Mouse (Mus musculus): ENCODE data around the gene Gramd4. TPM values are rescaled to one million over a fixed set of nuclear protein-coding genes. Genes with fewer than 3 reads are reported as not detected.
"Not testable (repeated sequence)": the region's sequence is repeated elsewhere in the genome, so short reads cannot be mapped to it uniquely, and the experiment has no call there.

The Gramd4 gene
- total RNA-seq, 4 experiments from 2014 or later, result 24.1 to 30.9 (median 29.9) TPM

- not testable (repeated sequence) for DNase-seq (ENCODE audit: low spot score in 2 of 2)
These were observed 123.8 kb downstream of the Gramd4 start for GRCm38 (mm10) chr15:86181321-86181720.

GRCm38 (mm10) chr15:86181941-86182439, 124.5 kb downstream of the Gramd4 start:
- DNase-seq (ENCODE audit: low spot score in 2 of 2), result no peak

DNA sequence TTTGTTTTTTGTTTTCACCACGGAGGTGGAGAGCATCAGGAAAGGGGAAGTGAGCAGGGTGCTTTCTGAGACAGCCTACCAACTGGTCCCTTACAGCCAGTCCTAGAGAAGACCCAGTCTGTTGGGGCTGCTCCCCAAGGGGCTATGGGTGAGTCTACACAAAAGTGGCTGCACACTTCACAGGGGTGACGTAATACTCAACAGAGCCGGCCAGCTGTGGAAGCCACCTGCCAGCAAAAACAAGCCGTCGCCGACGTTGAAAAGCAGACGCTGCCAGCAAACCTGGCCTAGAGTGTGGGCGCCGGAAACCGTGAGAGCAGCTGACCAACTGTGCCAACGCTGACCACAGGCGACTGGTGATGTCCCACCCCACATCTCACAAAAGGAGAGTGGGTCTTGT, 125.2 kb downstream of the Gramd4 start:
- DNase-seq (ENCODE audit: low spot score in 2 of 2), result no peak

DNA sequence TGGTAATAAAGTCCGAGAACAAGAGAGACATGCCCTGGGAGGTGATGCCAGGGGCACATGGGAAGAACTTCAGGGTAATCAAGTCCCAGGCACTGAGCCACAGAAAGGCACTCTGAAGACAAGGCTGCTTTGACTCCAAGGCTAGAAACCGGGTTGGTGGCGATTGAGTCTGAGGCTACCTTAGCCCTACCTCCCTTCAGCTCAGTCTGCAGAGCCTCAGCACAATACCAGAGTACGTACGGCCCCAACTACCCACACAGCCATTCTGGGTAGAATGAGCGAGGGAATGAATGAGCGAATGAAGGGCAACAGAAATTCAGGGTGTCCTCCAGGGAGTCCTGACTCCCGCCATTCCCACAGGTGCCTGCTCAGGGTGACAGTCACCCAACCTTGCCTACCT, 126.0 kb downstream of the Gramd4 start:
- DNase-seq (ENCODE audit: low spot score in 2 of 2), result no peak

DNA sequence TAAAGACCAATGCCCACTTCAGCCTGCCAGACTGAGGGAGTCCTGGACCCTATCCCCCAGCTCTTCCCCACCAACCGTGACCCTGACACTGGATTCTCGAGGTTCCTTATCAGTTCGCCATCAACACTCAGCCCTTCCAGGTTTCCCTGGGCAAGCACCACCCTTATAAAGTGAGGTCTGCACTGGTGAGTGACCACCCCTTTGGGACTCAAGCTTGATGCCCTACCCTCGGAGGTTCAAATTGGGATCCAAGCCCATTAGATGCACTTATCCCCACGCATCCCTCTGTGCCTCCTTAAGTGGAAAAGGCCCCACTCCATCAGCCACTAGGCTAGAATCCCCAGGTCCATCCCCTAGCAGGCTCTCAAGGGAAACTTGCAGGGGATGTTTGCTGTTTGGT, 126.6 kb downstream of the Gramd4 start:
- DNase-seq (ENCODE audit: low spot score in 2 of 2), result no peak

GRCm38 (mm10) chr15:86184851-86185688, 127.6 kb downstream of the Gramd4 start:
- no peak for DNase-seq (ENCODE audit: low spot score in 2 of 2)

GRCm38 (mm10) chr15:86185689-86186569, 128.4 kb downstream of the Gramd4 start, which contains the start of gene Cerk:
Gene Cerk (minus strand): TSS chr15:86186141.
- peak; percentile 78 to 83 for DNase-seq (ENCODE audit: low spot score in 2 of 2)

GRCm38 (mm10) chr15:86186686-86187085, 129.2 kb downstream of the Gramd4 start:
- DNase-seq (ENCODE audit: low spot score in 2 of 2), result no peak

Other genes starting within 250 kb of the Gramd4 start
- 10 to 100 TPM; 15.3 to 27.8 (median 23.7) TPM for gene Cdpf1, start 246.0 kb upstream of the Gramd4 start, total RNA-seq (2022)
- gene Pkdrej, start 236.0 kb upstream of the Gramd4 start, total RNA-seq (2022), result under 1 TPM; 0.72 to 1.00 (median 0.87) TPM
- 1 to 10 TPM; 5.5 to 9.7 (median 7.4) TPM for gene Ttc38, start 225.4 kb upstream of the Gramd4 start, total RNA-seq (2022)
- gene Gtse1, start 197.9 kb upstream of the Gramd4 start, total RNA-seq (2022), result under 1 TPM; 0.22 to 0.86 (median 0.49) TPM
- 10 to 100 TPM; 31.0 to 40.1 (median 35.9) TPM for gene Trmu, start 178.4 kb upstream of the Gramd4 start, total RNA-seq (2022)
- gene Celsr1, start 23.9 kb upstream of the Gramd4 start, total RNA-seq (2022), result 1 to 10 TPM; 6.0 to 7.0 (median 6.6) TPM
- gene Cerk, start 128.4 kb downstream of the Gramd4 start, total RNA-seq (2022), result 10 to 100 TPM; 51.0 to 55.5 (median 52.0) TPM
- gene Tbc1d22a, start 156.8 kb downstream of the Gramd4 start, total RNA-seq (2022), result 10 to 100 TPM; 28.8 to 37.3 (median 34.8) TPM